Mouse (Mus musculus) megakaryocyte progenitor cell, adult 5-6 weeks (primary cell): ENCODE data around the gene Mycbp2. TPM values are rescaled to one million over a fixed set of nuclear protein-coding genes. Genes with fewer than 3 reads are reported as not detected.

Experiments used
- ATAC-seq: replicated peaks from 2 replicates; pipeline ENCODE4 v1.8.0; 2016; ENCODE audit warnings: mild to moderate bottlenecking, moderate TSS enrichment, inconsistent platforms; ENCODE audit not compliant: poor library complexity
- total RNA-seq, 2 experiments: library from RNA; stranded (forward) in 1 of 2; stranded (reverse) in 1 of 2; fragments of 157-497, 149-512 nt in 1 of 2; fragments of 200-1000 nt in 1 of 2; gene quantifications; 2 replicates each; pipeline versions ENCODE4 v1.2.3 to v1.2.4; 2015 to 2017

Gene Mycbp2
- total RNA-seq, 2 experiments from 2014 or later: 43.9 to 66.9 TPM

DNA sequence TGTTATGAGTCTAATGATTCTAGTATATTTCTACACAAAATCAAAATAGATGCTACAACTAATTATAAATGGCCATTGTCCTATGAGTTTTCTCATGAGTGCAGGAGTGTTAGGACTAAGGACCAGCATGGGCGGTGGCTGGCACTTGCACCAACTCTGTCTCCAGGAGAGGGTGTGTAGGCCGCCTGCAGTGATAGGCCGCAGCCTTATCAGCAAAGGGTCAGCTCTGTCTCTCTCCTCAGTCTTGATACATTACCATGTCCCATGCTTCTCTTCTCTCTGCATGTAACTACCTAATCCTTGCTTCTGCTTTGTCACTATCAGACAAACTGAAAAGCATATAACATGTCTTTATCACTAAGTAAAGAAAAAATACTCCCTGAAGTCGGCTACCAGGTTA lies 69.9 kb downstream of the Mycbp2 start:
- ATAC-seq: peak; percentile 91

DNA sequence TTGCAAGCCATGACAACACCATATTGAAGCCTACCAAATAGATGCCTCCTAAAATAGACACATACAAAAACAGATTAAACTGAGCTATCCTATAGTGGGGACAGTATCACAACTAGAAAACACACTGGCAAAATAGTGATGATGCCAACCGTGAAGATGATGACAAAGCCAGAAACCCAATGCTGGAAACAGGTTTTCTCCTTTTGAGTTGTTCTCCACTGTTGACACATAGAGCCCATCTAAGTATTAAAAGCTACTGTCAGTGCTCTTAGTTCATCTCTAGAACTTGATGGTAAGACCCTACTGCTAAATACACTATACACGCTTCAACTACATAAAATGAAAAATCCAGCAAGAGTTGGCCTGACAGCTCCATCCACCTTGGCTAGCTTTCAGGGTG lies 86.2 kb downstream of the Mycbp2 start:
- ATAC-seq: no peak

GRCm38 (mm10) chr14:103258745-103259144 lies 87.9 kb downstream of the Mycbp2 start:
- ATAC-seq: no peak

- no peak for ATAC-seq
These were observed 89.7 kb downstream of the Mycbp2 start for GRCm38 (mm10) chr14:103256866-103257265.

DNA sequence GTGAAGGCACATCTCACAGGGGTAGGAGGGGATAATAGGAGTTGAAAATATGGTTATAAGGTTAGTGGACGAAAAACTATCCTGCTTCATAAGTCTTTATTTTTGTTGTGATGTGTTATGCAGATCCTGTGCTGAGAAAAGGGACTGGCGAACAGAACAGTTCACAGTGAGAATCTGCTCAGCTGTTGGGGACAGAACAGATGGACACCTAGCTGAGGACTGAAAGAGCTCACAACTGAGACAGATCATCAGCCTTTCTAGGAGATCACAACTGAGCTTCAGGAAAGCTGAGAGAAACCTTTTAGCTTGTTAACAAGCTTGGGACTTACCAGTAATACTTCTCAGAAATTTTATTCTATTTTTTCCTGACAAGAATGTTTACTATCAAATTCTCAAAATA lies 92.3 kb downstream of the Mycbp2 start:
- ATAC-seq: no peak

GRCm38 (mm10) chr14:103242020-103242419 lies 104.6 kb downstream of the Mycbp2 start:
- no peak for ATAC-seq

DNA sequence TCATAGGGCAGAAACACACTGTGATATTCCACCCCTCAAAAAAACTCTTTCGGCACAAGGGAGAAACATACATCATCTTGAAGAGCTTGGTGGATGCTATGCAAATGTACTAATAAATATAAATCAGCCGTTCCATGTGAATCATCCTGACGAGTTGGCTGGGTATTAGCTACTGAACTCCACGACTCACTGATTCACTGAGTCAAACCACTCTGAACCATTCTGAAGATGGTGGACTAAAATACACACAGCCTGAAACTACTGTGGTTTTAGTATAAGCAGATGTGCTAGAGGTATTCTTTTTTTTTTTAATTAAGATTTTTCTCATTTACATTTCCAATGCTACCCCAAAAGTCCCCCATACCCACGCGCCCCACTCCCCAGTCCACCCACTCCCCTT lies 111.8 kb downstream of the Mycbp2 start:
- ATAC-seq: no peak

DNA sequence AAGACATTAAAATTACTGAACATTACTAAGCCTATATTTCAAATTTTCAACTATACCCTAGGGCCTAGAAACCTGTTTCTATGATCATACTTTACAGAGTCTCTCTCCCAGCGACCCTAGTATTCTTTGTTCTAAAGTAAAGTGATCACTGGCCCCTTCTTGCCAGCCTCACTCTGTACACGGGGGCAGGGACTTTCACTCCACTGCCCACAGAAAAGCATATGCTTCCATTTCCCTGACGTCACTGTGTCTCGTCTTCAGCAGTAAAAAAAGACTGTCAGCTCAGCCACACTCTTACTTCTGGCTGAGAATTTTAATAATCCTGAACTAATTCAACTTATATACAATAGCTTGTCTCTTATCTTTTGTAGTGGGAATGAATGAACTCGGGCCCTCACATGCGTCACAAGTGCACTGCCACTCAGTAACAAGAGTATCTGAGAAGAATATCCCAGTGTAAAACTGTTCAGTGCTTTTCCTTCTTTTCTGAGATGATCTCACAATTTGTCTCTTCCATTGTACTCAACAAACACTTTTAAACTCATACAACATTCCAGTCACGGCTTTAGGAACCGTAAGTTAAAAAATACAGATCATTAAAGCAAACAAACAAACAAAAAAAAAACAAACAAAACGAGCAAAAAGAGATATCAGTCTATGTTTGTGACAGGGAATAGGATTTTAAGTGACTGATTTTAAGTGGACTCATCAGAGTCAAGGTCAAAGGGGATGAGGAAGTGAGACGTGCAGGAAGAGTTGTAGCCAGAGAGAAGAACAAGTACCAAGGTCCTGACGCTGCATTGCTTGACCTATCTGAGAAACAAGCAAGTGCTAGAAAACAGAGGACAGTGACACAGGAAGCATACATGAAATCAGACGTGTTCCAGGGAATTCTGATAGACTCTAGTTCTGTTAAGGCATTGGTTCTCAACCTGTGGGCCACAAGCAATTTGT lies 112.7 kb downstream of the Mycbp2 start:
- no peak for ATAC-seq

DNA sequence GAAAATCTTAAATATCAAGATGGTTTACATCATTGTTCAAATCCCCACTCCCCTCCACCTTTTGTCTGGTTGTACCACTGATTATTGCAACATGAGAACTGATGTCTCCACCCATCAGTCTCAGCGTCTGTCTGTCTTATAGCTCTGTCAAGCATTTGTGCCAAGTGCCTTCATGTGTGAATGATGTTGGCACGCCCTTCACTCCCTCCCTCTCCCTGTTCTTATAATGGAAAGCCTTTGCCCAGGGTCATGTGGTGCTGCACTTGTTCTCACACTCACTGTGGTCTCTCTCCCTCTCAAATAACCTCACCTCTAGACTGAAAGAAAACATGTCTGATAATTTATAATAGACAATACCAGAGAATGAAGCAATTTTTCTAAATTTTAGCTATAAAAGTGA lies 124.3 kb downstream of the Mycbp2 start:
- no peak for ATAC-seq

GRCm38 (mm10) chr14:103221751-103222150 lies 124.9 kb downstream of the Mycbp2 start:
- no peak for ATAC-seq

- ATAC-seq: no peak
These were observed 130.3 kb downstream of the Mycbp2 start for GRCm38 (mm10) chr14:103216331-103216730.

DNA sequence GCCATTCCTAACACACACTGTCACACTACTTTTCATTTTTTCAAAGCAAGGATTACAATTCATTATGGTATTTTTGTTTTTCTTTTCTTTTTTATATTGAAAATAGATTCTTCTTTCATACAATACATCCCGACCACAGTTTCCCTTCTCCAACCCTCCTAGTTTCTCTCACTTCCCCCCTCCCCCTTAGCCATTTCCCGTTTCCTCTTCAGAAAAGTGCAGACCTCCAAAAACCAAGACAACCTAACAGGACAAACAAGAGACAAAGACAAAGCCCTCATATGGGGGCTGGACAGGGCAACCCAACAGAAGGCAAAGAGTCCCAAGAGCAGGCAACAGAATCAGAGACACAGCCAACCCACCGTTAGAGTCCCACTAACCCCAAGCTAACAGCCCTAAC lies 160.0 kb downstream of the Mycbp2 start:
- peak; percentile 65 for ATAC-seq

- ATAC-seq: no peak
These were observed 160.5 kb downstream of the Mycbp2 start for GRCm38 (mm10) chr14:103186076-103186475.

- ATAC-seq: no peak
These were observed 166.5 kb downstream of the Mycbp2 start for GRCm38 (mm10) chr14:103180096-103180495.

GRCm38 (mm10) chr14:103162923-103163322 lies 183.7 kb downstream of the Mycbp2 start:
- 0 out of 2 replicates have a peak, but pooled peaks have one; percentile 34 for ATAC-seq

DNA sequence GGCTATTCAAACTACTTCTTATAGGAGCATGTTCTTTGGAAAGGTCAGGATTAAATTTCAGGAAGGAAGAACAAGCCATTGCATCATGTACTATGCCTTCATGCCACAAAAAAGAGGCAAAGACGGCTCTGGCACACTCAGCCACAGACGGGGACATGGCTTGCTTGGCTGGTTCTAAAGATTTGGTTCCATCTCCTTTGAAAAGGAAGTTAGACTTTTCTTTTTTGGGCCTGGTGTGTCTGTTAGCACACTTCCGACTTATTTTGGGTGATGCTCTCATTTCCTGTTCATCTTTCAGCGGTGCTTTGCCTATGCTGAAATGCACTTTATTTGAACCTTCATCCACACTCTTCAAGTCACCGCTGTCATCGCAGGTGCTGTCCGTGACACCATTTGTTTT lies 190.9 kb downstream of the Mycbp2 start:
- no peak for ATAC-seq

DNA sequence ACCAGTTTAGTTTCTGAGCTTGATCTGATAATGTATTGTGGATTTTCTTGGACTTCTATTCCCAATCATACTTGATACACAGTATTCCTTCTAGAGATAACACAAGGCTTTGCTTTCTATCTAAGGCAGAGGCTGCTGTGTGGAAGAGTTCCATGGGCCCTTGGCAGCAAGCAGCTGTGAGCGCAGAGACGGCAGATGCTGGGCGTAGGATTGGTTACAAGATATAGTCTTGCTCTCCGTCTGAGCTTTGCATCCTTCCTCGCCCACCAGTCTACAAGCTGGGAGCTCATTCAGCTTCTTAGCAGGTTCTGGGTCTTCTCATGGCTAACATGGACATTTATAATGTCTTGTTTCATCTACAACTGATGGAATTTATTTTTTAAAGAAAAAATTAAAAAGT lies 196.5 kb downstream of the Mycbp2 start:
- ATAC-seq: no peak

- ATAC-seq: peak; percentile 95
These were observed 214.6 kb downstream of the Mycbp2 start for GRCm38 (mm10) chr14:103131991-103132390.

DNA sequence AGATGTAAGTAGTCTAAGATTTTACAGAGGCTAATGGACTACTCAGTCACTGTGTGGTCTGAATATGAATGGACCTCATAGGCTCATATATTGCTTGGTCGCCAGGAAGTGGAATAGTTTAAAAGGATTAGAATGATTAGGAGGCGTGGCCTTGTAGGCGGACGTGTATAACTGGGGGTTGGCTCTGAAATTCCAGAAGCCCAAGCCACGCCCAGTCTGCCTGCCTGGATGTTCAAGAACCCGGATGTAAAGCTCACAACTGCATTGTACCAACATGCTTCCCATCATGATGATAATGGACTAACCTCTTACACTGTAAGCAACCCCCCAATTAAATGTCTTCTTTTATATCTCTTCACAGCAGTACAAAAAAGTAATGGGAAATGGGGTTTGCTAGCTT lies 220.9 kb downstream of the Mycbp2 start:
- no peak for ATAC-seq

- peak; percentile 98 for ATAC-seq
These were observed 231.5 kb downstream of the Mycbp2 start for GRCm38 (mm10) chr14:103114994-103115670.

DNA sequence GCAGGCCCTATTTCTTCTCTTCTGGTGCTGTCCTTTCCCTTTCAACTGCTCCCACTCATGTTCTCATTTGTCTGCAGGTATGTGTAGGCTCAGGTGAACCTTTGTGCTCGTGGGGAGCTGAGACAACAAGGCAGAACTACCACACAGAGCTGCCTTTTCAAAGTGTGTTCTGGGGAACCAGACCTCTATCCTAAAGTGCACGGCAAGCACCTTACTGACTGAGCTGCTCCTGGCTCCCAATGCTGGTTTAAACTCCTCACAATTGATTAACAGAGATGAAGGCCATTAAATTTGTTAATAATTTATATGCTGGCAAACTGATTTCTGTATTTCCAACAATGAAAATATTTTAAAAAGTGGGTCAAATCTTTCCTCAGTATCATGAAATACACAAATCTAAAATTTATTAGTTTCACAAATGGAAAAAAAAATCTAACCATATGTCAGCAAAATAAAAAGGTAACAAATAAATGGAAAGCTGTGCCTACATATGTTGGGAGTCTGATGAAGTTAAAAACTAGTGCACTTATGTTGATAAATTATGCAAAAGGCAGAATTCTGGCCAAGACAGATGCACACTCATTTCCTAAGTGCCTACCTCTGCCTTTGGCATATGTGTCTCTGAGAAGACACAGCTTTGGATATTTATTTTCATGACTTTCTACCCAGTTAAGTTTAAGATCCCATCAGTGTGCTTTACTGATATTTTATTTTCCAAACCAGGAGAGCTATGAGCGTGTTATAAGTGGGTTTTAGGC lies 233.8 kb downstream of the Mycbp2 start:
- ATAC-seq: no peak
